Mouse (Mus musculus) heart, adult 2 months (tissue): ENCODE data around the gene Sfn.

Experiments
- CTCF ChIP-seq: fragments of 200-600 bp; IDR thresholded peaks from 2 replicates; pipeline ENCODE4 v1.8.1; 2022; ENCODE audit warnings: antibody characterized with exemption, mild to moderate bottlenecking, moderate library complexity
- EP300 ChIP-seq: fragments of 200-500 bp; IDR thresholded peaks from 2 replicates; pipeline ENCODE4 v1.6.1; 2011; ENCODE audit warnings: low read depth, low read length, control low read depth; ENCODE audit not compliant: insufficient read depth
- POLR2A ChIP-seq: fragments of 200-500 bp; IDR thresholded peaks from 2 replicates; pipeline ENCODE4 v1.6.1; 2011; ENCODE audit warnings: mild to moderate bottlenecking, low read depth, low read length, control low read depth; ENCODE audit not compliant: insufficient read depth

DNA sequence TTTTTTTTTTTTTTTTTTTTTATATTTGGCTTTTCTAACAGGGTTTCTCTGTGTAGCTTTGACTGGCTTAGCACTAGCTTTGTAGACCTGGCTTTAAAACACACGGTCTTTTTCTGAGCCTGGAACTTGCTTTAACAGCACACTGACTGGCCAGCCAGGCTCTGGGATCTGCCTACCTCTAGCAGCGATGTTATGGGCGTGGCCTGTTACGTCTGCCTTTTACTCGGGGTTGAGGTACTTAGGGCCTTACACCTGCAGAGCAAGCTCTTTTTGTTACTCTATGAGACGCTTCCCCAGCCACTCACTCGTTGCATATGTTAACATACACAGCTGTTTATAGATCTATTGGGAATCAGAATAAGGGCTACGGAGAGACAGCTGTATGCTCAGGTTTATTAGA lies 34.7 kb downstream of the Sfn start:
- TF ChIP-seq EP300 (no peak), CTCF (no peak), POLR2A (no peak)
